Mouse (Mus musculus): ENCODE results near the gene Degs2.
A peak's percentile ranks its signal among the peaks of the same experiment; 100 is the strongest.

The Degs2 gene

DNA sequence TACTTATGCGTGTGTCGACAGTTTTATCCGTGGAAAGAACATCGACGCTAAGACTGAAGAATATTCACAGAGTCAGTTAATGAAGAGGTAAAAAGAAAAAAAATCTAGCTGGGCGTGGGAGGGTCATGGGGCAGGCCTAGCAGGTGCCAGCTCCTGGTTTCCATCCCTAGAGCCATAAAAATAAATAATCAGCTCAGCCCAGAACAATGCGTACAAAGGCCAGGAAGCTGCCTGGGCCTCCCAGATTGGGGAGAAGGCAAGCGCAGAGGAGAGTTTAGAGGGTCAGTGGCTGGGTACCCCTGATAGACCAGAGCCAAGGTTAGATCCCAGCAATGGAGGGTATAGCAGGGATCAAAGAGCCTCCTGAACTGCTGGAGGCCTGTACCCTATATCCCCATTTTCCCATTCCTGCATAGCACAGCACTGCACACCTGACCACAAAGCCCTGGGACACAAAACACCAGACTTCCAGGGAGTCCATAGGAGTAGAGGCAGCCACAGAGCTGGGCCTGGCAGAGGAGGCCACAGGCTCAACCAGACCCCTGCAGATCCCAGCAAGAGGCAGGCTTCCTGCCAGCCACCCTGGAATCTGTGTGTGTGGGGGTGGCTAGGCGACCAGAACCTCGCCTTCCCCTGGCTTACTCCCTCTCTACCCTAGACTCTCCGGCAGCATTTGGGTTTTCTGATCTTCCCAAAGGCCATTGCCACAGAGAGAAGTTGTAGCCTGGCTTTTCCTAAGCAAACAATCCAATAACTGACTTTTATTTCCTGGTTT, 3.2 kb downstream of the Degs2 start:
- no peak for DNase-seq

DNA sequence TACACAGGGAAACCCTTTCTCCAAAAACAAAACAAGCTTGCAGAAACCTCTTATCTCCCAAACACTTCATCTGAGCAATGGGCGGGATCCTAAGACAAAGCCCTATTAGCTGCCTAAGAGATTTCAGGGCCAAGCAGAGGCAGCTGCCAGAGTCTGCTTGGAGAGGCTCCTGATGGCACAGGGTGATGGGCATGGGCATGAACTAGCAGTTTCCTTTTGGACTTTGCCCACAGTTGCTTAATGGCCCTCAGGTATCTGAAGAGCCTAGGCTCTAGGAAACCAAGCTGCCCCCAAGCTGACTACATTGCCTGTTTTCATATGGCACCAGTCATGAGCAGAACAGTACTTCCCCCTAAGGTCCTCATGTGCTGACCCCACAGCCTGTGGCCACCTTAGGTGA, 7.9 kb downstream of the Degs2 start:
- DNase-seq, result no peak

DNA sequence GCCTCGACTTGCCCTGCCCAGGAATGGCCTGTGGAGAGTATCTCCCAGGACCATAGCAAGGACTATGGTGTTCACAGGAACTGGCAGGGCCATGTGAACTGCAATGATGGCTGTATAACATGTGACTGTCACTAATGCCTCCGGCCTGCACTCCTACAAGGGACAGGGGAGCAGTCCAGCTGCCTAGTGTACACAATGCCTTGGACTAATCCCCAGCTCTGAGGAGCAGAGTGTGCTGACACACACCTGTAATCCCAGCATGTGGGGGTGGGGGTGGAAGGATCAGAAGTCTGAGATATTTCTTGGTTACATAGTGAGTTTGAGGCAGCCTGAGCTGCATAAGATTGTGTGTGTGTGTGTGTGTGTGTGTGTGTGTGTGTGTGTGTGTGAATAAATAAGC, 8.5 kb downstream of the Degs2 start:
- DNase-seq, result no peak

DNA sequence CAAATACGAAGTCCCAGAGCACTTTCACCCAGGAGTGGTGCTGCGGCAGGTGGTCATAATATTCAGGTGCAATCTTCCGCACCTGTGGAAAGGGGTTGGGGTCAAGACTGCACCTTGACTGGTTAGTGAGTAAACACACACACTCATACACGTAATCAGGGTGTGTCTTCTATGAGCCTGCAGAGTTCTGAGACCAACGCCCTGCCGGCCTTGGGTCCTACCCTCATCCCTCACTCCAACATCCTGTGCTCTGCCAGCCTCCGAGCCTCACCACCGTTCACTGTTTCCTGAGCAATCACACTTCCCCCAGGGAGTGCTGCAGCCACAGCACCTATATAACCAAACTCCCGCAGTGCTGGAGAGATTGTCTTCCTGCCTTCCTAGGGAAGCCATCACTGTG, 11.6 kb downstream of the Degs2 start:
- no peak for DNase-seq

DNA sequence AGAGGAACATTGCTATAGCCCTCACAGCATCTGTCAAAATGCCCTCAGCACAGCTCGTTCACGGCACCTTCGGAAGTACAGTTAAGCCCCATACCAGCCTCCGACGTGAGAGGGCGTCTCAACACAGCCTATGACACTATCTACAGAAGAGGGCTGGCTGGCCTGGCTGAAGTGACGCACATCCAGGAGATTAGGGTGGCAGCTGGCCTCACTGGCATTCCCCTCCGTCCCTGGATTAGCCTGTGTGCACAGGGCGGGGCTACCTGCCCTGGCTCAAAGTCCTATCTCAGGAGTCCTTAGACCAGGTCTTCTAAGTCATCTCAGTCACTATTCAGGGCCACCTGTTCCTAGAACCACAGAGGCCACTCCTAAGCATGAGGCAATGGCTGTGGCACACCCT, 12.9 kb downstream of the Degs2 start:
- no peak for DNase-seq

DNA sequence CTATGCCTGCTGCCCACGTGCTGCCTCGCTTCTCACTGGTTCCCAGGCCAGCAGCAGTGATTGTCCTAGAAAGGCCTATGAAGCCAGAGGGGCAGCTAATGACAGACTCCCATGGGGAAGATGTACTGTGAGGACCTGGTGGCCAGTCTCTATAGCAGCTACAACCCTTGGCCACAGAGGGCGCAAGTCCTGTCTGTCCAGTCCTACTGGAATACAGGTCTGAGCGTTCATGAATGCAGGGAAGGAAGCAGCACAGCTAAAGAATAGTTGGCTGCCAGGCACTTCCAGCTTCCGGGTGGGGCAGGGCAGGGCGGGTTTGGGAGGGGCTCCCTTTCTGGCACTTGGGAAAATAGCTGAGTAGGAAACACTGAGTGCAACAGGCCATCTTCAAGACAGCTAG, 15.2 kb downstream of the Degs2 start:
- DNase-seq, result no peak

DNA sequence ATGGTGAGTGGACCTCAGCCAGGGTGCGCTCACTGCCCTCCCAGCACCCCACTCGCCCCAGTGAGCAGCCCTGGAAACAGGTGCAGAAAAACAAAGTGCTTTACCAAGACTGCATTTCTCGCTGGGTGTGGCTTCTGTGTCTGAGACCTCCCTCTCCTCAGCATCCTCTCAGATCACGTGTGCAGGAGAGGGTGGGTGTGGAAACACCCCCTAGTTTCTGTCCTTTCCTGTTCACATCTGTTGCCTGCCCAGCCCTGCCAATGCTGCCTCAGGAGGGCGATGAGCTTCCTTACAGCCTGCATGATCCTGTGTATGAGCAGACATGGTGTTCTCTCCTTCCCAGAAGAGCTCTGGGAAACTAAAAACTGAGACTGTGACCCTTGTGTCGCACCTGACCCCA, 15.7 kb downstream of the Degs2 start:
- DNase-seq, result no peak

DNA sequence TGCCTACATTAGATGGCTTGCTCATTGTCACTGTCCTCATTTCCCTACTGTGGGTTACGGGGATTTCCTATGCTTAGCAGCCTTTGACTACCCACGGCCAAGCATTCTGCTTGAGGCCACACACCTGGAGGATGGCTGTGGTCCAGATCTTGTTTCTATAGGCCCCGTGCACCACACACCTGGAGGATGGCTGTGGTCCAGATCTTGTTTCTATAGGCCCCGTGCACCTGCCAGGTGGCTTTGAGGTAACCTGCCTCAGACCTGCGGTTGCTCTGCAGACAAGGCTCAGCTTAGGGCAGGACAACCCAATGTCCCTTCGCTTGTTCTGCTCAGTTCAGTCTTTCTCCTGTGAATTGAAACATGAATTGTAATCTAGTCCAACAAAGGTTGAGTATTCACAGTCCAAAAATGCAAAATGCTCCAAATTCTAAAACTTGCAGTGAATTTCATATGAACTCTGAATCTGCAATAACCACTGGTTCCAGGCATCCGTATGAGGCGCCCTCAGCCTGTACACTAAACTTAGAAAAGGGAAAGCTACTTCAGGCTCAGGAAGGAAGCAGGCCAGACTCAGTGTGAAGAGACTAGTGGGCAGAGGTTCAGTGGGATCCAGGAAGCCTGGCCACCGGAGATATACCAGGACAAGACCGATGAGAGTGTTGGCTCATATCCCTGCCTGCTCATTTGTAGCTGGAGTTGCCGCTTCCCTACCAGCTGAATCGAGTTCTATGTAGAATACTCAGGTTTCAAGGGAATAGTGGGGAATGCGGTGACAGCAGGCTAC, 19.7 kb downstream of the Degs2 start:
- DNase-seq, result no peak

DNA sequence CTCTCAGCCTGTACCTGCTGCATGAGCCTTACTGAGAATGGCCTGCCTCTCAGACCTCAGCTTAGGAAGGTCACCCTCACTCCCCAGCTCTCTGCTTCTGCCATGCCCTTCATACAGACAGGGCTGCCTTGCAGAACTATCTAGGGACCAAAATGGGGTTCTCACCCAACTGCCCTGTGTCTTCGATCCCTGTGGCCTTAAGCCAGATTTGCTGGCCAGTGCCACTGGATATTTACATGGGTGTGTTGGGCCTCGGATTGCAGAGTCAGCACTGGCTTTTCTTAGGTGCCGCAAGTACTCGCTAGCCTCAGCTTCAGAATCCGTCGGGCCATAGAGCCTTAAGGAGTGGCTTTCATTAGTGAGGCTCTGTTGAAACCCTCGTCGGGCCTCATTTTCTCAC, 21.3 kb downstream of the Degs2 start:
- no peak for DNase-seq

DNA sequence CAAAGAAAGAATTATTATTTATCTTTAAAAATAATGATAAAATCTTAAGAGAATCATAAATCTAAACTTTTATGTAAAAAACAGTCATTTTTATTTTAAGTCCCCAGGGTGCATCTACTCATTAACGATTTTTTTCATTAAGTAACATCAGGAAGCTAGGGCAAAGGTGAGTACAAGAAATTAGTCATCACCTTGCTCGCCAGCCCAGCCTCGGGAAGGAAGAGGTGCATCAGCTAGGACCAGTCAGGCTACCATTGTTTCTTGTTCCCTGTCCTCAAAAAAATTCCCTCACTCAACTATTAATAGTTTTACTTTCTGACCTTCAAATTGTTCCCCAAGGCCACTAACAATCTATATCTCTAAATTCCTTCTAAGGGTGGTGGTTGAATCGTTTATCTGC, 23.7 kb downstream of the Degs2 start:
- no peak for DNase-seq

DNA sequence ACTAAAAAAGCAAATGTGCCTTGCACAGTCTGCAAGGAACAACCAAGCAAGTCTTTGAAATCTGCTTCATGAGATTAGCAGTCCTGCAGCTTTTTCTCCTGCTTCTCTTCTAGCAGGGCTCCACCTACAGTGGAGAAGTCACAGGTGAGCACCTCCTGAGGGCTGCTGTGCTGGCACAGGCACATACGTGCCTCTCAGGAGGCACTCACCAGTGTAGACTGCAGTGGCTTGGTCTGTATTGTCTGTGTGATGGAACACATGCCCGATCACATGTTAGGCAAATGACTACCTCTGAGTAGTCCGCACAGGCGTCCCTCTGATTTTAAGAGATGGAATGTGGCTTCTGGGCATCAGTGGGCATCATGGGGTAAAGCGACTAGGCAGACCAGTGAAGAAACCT, 25.0 kb downstream of the Degs2 start:
- no peak for DNase-seq

DNA sequence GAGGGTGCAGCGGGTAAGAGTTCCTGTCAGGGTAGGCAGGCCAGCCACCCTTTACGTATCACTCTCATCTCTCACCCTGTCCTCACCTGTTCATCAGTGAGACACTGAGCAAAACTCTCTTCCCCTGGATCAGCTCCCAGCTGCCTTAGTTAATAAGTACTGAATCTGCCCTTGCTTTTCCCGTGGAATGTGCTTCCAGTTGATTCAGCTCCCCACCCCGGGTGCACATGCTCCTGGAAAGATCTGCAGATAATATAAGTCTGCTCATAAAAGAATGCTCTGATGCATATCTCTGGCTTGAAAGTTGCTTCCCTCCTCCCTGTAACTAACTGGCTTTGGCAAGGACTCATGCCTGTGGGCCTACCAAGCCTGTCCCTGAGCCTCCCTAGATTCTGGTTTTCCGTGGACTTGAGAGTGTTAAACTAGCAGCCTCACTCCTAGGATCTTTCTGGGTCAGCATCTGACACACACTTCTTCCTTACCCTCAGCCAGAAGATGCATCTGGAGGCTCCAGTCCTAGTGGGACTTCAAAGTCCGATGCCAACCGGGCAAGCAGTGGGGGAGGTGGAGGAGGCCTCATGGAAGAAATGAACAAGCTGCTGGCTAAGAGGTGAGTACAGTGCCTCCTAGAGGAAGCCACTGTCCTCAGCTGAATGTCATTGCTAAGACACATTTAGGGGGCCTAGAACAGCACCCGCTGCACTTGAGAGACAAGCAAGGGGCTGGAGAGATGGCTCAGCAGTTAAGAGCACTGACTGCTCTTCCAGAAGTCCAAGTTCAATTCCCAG, 26.3 kb downstream of the Degs2 start:
- DNase-seq, result no peak

DNA sequence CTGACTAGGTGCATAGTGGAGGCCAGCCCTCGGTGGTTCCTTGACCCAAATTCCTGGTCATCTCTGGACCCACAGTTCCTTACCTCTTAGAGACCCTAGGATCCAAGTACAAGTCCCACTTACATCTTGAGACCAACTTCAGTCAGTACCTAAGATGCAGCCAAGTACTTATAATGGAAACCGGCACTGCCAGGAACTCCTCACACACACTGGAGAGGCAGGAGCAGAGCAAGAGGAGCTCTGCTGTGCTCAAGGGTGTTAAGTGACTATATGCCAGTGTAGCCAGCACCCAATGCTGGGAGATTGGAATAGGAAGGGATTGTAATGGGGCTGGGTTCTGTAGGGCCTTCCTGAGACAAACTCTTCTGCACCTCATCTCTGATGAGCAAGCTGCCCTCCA, 27.2 kb downstream of the Degs2 start:
- no peak for DNase-seq

DNA sequence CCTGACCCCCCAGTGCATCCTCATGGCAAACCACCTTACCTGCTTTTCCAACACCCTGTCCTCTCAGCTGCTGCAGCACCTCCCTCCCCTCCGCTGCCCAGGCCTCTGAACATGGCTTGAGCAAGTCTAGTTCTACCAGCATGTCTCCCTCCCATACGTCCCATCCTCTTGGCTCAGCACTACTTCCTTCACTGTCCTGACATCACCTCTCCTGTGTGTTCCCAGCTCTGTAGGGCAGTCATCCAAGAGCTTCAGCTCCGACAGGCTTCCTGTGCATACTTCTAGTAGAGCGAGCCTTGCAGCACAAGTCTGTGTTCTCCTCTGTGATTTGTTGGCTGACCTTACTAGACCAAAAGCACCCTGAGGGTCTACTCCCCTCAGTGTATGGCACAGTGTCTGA, 27.6 kb downstream of the Degs2 start:
- no peak for DNase-seq

DNA sequence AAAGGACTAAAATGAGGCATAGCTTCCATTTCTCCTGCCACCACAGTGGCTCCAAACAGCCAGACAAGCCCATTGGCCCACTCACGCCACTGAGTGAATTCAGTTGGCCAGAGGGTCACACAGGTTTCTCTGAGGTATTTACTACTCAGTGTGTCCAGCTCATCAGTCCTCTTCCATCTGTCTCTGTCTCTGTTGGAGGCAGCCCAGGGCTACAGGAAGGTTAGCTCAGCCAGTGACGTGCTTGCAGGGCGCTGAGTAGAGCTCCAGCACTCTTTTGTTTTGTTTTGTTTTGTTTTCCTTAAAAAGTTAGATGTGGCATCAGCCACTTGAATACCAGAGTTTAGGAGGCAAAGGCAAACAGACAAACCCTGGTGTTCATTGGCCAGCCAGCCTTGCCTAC, 28.6 kb downstream of the Degs2 start:
- DNase-seq, result no peak

DNA sequence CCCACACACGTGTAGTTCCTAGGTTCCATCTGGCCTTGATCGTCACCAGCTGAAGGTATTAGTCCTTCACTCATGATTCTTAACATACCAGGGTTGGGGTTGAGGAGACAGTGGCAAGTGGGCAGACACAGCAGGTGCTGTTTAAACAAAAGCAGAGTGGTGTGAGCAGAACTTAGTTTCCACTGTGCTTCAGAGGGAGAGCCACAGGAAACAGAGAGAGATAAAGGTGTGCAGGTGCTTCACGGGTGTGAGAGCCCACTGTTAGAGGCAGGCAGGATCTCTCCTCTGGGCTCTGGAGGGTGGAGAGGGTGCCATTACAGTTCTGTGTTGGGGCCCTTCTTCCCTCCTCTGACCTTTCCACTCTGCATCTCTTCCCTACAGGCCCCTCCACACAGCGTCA, 29.2 kb downstream of the Degs2 start:
- DNase-seq, result no peak

DNA sequence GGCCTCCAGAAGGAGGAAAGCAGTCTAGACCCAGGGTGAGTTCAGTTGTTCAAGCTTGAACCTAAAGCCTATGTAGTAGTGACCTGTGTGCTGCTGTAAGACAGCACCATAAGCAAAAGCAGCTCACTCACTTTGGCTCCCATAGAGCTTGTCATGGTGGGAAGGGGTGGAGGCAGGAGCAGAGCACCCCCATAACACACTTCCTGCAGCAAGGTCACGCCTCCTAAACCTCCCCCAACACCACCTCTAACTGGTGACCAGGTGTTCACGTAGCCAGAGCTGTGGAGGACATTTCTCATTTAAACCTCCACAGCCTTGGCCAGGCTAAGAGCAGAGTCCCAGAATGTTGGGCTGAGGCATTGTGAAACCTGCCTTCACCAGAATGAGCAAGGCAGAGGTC, 30.6 kb downstream of the Degs2 start:
- no peak for DNase-seq

DNA sequence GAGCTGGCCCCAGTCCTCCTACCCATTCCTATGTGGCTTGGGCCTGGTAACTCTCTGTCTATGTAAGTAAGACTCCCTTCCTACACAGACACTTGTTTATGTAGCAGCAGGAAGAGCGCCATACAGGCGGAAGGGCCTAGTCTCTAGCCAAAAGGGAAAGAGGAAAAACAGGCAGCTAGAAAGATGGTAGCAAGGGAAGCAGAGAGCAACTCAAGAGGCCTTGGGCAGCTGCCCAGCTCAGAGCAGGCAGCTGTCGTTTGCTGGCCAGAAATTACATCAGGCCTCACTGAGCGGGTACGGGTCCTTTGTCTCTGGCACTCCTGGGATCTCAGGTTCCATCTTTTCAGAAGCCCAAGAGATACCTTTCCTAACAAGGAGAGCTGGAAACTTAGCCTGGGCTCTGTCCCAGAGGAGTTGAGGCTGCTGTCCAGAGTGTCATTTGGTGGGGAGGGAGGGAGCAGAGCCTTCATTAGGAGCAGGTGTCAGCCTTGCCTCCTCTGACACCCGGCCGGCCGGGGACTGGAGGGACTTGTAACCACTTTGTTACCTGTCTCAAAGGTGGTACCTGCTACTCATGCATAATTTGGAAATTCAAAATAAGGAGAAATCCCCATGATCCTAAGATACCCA, 33.4 kb downstream of the Degs2 start:
- DNase-seq, result no peak

DNA sequence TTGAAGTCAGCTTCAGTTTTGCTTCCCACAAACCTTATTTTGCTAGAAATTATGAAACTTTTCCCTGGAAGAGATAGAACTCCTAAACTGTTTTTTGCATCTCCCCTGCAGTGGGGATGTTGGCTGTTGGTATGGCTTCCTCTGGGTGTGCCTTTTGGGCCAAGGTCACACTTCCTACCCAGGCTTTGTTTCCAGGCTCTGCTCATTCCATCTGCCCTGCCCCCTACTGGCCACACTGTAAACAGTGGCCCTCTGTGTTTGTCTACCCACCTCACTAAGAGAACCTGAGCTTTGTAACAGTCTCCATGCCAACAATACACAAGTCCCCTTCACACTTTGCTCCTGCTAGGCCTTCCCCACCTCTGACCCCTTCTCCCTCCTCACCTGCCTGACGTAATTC, 44.8 kb downstream of the Degs2 start:
- peak; percentile 26 for DNase-seq

DNA sequence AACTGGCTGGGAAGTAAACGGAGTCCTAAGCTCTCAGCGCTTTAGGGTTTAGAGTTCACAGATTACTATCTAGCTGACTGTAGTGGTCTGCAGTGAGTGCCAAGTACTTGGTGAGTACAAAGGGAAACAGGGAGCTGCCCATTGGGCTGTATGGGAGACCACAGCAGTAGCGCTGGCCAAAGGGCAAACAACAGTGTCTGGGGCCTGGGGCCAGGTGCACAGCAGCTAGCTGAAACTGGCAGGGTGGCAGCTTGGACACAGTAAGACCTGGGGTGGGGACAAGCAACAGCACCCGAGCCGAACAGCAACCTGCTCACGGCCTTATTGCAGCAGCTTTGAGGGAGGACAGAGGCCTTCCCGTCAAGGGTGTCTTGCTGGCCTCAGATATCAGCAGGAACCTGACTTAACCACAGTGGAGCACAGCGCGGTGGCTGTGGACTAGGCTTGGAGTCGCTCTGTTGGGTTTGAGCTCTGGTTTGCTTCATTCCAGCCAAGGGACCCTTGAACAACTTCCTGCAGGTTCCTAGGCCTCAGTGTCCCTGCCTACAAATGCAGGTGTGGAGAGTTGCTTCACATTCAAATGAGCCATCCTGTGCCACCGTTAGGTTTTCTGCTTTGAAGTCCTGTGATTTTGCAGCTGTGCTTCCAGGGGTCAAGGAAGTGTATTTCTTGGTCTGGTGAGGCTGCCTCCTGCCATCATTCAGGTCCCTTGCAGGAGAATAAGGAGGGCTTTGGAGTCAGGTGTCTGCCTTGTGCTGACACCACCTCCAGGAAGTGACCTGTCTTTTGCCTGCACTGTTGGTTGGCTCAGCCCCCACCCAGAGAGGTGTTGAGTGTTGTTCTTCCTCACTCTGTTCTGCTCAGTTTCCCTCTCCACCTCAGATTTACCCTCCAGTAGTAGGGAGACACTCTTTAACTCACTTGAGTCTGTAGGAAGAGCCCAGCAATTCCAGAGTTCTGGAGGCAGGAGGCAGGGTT, 48.5 kb downstream of the Degs2 start:
- DNase-seq, result no peak

DNA sequence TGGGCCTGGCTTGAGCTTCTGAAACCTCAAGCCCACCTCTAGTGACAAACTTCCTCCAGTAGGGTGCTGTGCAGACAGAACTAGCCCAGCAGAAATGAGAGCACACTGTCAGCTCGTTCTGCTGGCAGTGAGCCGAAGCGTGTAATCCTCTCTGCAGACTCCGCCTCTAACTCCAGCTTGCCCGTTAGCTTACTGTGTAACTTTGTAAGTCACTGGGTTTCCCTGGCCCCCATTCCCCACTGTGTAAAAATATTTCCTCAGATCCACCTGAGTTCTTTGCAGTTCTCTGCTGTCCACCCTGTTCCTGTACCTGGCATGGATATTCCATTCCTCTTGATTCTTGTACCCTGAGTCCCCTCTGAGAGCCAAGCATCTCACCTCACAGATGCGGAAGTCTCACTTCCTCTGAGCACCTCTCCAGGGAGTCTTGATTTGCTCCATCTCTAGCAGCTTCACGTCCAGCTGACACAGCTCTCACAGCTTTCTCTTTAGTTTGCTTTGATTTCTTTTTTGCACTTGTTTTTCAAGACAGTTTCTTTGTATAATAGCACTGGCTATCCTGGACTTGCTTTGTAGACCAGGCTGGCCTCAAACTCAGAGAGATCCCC, 51.0 kb downstream of the Degs2 start:
- DNase-seq, result peak; percentile 28

DNA sequence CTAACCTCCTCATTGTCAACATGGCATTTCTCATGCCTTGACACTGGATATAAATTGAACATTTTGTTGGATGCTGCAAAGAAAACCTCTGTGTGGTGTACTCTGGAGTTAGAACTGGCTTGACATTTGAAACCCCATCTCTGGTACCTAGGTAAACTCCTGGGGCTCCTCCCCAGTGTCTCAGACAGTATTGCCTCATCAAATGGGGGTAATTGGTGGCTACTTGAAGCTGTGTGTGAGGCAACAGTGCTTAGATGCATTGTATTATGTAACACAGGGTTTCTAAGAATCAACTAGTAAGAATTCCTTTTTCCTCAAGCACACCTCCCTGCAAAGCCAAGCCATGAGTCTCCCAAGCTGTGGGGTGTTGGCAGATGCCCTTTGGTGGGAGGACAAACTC, 54.3 kb downstream of the Degs2 start:
- DNase-seq, result no peak
